Mouse (Mus musculus) right cerebral cortex, postnatal 14 days (tissue): ENCODE measurements around the gene Radil.

ENCODE experiments used
- DNase-seq: peaks from one replicate; pipeline ENCODE4 v3.0.0; 2022

Radil gene

GRCm38 (mm10) chr5:142550706-142551652 is at the start of gene Radil:
Gene Radil (minus strand): TSS chr5:142551098.
- peak; percentile 99 for DNase-seq

DNA sequence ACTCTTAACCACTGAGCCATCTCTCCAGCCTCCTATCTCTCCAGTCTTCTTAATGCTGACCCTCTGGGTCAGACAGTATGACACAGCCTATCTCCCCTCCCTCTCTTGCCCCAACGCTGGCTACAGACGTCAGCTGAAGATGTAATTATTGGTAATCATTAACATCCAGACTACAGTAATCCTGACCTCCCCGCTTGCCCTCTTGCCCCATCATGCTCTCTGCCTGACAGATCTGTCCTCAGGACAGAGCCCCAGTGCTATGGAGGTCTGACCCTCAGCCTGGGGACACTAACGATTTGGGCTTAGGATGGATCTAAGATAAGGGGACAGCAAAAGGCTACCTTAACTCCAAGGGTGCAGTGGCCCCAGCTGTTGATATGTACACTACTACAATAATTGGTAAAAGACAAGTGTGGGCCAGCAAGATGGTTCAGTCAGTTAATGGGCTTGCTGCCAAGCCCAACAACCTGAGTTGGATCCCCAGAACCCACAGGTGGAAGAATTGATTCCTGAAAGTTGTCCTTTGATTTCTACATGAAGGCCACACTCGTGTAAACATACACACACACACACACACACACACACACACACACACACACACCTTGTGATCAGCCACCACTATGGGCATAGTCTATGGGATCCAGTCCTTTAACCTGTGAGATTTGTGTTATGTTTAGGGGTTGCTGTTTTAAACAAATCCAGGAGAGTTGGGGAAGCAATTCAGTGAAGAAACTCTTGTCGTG is 46.9 kb upstream of the Radil start:
- DNase-seq, result no peak

GRCm38 (mm10) chr5:142596723-142597122 is 45.8 kb upstream of the Radil start:
- DNase-seq, result no peak

DNA sequence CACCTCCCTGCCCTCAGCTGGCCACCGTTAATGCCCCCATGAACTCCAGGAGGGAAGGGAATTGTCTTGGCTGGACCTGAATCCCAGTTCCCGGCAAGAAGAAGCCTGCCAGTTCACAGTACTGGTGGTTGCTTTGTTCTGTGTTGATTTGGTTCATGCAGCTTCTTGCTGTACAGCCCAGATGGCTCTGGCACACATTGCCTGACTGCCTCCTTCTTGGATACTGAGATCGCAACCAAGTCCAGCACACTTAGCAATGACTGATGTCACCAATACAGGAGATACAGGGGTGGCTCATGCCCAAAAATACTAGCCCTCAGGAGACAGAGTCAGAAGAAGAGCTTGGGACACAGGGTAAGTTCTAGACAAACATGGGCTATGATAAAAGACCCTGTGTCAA is 44.8 kb upstream of the Radil start:
- peak; percentile 38 for DNase-seq

- no peak for DNase-seq
These were observed 40.2 kb upstream of the Radil start for GRCm38 (mm10) chr5:142590953-142591616.

- peak; percentile 58 for DNase-seq
These were observed 32.8 kb upstream of the Radil start for GRCm38 (mm10) chr5:142583616-142584126.

GRCm38 (mm10) chr5:142581517-142581916 is 30.6 kb upstream of the Radil start:
- peak; percentile 62 for DNase-seq

- no peak for DNase-seq
These were observed 27.3 kb upstream of the Radil start for GRCm38 (mm10) chr5:142578192-142578591.

- DNase-seq, result no peak
These were observed 25.9 kb upstream of the Radil start for GRCm38 (mm10) chr5:142576832-142577231.

DNA sequence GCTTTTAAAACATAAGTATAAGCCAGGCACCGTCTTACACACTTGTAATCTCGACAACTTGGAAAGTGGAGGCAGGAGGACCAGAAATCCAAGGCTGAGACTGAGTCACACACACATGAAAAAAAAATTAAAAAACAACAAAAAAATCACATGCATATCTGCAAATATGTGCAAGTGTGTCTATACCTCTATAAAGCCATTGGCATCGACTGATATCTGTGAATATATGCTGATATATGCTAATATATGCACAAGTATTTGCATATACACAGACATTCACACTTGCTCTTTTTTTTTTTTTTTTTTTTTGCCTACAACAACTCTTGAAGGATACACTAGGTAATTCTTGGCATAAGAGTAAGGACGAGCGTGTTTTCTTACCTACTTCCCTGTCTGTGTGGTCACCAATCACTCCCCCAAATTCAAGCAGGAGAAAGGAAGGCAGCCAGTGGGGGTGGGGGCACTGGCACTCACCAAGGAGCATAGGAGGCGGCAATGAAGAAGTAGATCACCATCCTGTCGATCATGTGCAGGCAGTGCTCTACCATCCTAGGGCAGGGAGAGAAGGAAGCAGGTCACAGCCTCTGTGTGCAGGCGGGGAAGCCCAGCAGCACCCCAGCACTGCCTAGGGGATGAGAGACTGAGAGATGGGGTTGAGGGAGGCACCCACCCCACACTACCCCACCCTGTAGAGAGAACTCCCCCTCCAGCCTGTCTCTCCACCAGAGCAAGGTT is 23.6 kb upstream of the Radil start:
- no peak for DNase-seq

GRCm38 (mm10) chr5:142564606-142565005 is 13.7 kb upstream of the Radil start:
- no peak for DNase-seq

GRCm38 (mm10) chr5:142560261-142560660 is 9.4 kb upstream of the Radil start:
- DNase-seq, result no peak

- peak; percentile 92 for DNase-seq
These were observed 6.6 kb upstream of the Radil start for GRCm38 (mm10) chr5:142557397-142558067.

DNA sequence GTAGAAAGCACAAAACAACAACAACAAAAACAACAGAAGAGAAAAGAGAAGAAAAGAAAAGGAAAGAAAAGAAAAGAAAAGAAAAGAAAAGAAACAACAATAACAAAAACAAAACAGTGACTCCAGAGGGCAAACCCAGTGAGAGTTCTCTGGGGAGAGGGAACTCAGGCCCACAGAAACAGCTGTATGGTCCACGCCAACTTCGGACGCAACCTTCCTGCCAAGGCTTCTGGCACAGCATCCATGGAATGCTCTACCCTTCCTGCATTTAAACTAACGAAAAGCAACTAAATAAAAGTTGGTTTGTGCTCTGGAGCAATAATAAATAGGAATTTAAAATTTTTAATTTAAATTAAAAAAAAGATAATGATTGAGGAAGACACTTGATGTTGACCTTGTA is 5.8 kb upstream of the Radil start:
- no peak for DNase-seq

DNA sequence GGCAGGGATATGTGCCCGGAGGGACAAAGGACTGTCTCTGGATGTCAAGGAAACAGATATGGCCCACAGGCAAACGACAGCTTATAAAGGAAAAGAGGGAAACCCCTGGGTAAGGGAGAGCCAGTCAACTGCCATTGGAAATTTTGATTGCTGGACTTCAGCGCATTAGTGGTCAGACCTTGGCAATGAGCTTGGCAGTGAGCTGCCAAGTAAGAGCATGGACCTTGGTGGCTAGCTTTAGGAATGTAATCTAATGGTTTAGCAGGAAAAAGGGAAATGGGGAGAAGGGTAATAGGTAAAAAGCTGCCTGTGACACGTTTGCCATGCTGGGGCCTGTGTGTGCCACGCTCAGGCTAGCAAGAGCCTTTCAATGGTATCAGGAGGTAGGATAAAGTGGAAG is 5.0 kb upstream of the Radil start:
- DNase-seq, result no peak

DNA sequence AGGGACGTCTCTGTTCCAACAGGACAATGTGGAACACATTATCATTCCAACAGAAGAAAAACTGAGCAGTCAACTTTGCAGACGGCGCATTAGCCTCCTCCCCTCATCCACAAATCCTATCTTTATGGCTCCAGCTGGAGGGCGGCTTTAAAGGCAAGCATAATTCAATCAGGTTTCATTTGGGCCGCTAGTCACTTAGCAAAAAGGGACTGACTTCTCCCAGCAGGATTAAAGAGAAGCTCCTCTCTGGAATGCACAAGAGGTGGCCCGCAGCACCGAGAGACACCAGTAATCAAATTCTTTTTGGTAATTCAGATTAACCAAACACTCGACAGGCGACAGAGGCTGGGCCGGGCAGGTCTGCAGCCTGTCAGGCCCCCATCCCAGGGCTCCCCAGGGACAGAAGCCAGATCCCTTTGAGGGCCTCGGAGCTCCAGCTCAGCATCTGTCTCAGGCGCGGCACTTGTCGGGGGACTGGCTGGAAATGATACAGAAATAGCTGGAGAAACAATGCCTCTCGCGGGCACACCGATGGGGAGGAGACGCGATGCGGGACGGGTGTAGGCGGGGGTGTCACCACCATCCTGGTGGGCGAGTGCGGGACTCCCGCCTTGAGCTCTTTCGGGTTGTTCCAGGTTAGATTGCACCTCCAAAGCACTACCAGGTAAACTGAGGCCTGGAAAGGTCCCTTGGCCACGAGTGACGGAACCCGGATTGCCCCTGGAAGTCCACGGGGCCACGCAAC is 765 bp downstream of the Radil start:
- DNase-seq, result peak; percentile 45

DNA sequence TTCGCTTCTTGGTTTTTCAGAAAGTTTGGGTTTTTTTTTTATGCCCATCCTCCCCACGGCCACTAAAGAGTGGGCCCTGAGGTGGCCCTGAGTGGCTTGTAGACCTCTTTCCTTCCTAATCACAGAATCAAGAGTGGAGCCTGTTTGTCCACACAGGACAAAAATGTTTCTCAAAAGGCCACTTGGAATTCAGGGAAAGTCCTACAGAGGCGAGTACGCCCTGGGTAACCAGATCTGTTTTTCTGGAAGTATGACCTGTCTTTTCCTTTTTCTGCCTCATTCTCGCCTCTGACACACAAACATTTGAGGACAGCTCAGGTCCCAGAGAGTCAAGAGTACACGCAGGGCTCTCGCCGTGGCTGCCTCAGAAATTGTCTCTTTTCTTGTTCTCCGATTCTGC is 1.5 kb downstream of the Radil start:
- no peak for DNase-seq

GRCm38 (mm10) chr5:142547066-142547465 is 3.8 kb downstream of the Radil start:
- no peak for DNase-seq

- DNase-seq, result no peak
These were observed 4.6 kb downstream of the Radil start for GRCm38 (mm10) chr5:142546344-142546743.

GRCm38 (mm10) chr5:142545014-142545795 is 5.7 kb downstream of the Radil start:
- DNase-seq, result no peak
